Mouse (Mus musculus) erythroblast, embryonic 14.5 days (primary cell): ENCODE results near the gene Echs1.

ENCODE experiments used
- GATA1 ChIP-seq: IDR thresholded peaks from 2 replicates; pipeline ENCODE4 v1.6.1; 2012; ENCODE audit warnings: low read length, inconsistent platforms, mixed read lengths
- TAL1 ChIP-seq: IDR thresholded peaks from 3 replicates; pipeline ENCODE4 v1.6.1; 2012; ENCODE audit warnings: low read length, inconsistent platforms, mixed read lengths

- TF ChIP-seq TAL1 (no peak), GATA1 (no peak)
These were observed 21.1 kb upstream of the Echs1 start, which contains the start of gene Mtg1 for GRCm38 (mm10) chr7:140137135-140138020.
